Mouse (Mus musculus): ENCODE data around the gene Pcsk6.

DNA sequence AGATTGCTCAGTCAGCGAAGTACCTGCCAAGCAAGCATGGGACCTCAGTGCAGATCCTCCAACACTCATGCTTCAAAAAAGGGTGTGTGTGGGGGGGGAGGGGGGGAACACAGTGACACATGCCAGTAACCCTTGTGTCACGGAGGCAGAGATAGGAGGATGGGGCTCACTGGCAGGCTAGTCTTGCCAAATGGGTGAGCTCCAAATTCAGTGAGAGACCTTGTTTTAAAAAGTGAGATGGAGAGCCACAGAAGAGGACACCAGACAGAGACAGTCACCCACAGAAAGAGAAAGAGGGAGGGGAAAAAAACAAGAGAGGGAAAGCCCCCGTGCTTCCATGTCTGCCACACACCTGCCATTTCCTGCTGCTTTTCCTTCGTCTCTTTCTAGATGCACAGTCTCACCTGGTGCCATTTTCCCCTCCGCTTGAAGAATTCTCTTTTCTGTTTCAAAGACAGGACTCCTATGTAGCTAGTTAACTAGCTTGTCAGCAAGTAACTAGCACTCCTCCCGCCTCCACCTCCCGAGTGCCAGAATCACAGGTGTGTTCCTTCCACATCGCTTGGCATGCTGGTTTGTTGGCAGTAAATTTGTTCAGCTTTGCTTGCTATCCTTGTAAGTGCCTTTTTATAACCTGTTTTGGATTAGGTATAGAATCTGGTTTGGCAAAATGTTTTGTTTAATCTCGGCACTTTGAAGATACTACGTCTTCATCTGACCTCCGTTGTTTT, 146.8 kb downstream of the Pcsk6 start:
- TF ChIP-seq TAL1 (conservative IDR thresholded peaks at IDR 0.05; ENCODE audit: low read depth, low read length) = no peak
- no peak for TF ChIP-seq CTCF (IDR thresholded peaks at IDR 0.05; ENCODE audit: low read depth, low read length)
